Mouse (Mus musculus): ENCODE data around the gene N4bp2. TPM values are rescaled to one million over a fixed set of nuclear protein-coding genes. Genes with fewer than 3 reads are reported as not detected.

The N4bp2 gene
- total and polyA plus RNA-seq, 3 experiments = 32.1 to 182 (median 96.7) TPM

DNA sequence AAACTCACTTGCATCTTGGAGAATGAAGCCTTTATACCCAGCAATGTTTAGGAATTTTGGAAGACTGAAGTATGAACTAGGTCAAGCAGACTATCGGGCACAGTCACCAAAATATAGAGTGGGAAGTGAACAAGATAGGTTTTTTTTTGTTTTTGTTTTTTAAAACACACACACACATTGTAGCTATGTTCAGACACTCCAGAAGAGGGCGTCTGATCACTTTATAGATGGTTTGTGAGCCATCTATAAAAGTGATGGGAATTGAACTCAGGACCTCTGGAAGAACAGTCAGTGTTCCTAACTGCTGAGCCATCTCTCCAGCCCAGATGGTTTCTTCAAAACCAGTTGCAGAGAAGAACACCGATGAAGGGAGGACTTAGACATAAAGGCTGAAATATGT, 69.8 kb downstream of the N4bp2 start:
- ATAC-seq (ENCODE audit: extremely low read depth, insufficient number of reproducible peaks, low FRiP score, poor library complexity, severe bottlenecking) = no peak
- DNase-seq (ENCODE audit: low spot score) = no peak
- Histone ChIP-seq H3K9me3 (replicated peaks) (no peaks in the 10 kb centered on the region), H3K36me3 (replicated peaks) (peaks cover 62% of the 10 kb centered on the region), H3K4me1 (ENCODE audit: insufficient read depth, low read depth, low read length) (no peaks in the 10 kb centered on the region; the same call in 1 of the 2 replicates), H3K4me3 (ENCODE audit: low read depth, low read length) (no peak overlapping the region), H3K27me3 (ENCODE audit: insufficient read depth, low read length) (no peaks in the 10 kb centered on the region)
- TF ChIP-seq POLR2AphosphoS5 (IDR thresholded peaks at IDR 0.05; ENCODE audit: insufficient replicate concordance, low read depth, low read length) (no peak), CTCF (IDR thresholded peaks at IDR 0.05; ENCODE audit: low read depth, low read length) (no peak), GATA2 (IDR thresholded peaks at IDR 0.05; ENCODE audit: borderline replicate concordance, low read depth, low read length) (no peak), GATA1 (IDR thresholded peaks at IDR 0.05; ENCODE audit: borderline replicate concordance, low read length) (no peak), TAL1 (conservative IDR thresholded peaks at IDR 0.05; ENCODE audit: low read depth, low read length) (no peak)

DNA sequence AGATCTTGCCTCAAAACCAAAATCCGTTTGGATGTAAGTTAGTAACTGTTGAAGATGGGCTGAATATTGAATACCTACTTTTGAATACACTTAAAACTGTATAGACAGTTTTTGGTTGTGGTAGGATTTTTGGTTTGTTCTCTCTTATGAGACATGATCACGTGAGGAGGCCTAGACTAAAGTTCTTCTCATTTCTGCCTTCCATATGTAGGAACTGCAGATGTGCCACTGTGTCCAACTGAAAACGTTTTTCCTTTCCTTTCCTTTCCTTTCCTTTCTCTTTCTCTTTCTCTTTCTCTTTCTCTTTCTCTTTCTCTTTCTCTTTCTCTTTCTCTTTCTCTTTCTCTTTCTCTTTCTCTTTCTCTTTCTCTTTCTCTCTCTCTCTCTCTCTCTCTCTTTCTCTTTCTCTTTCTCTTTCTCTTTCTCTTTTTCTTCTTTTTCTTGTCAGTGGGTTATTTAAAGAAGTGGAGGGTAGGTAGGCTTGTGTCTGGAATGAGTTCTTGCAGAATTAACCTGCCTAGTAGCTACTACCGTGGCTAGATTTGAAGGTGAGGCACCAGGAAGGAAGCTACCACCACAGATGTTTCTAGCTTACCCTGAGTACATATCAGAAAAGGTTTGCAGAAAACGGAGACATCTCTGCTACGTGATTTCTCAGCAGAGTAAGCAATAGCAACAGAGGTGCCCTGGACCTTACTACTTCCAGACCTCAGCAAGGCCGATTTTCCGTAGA, 70.6 kb downstream of the N4bp2 start:
- no peak overlapping the region for H3K4me3 ChIP-seq (ENCODE audit: low read depth, low read length)

DNA sequence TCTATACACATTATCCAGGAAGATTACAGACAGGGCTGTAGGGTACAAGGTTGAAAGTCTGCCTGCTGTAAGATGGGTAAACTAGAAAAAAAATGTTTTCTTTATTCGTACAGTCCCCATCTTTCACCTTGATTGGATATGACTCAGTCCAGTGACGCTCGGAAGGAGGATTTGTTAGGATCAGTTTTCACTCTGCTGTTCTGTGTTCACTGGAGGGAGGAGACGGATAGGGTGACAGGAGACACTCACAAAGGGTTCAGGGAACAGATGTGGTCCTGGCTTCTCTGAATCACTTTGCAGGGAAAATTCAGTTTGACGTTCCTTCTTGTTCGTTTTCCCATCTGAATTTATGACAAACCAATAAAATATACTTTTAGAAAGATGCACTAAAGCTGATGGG, 74.7 kb downstream of the N4bp2 start:
- DNase-seq (ENCODE audit: low spot score) = no peak
- Histone ChIP-seq H3K4me3 (ENCODE audit: low read depth, low read length) (no peak overlapping the region), H3K36me3 (replicated peaks) (peaks cover 23% of the 10 kb centered on the region), H3K27me3 (ENCODE audit: insufficient read depth, low read length) (peaks cover 2% of the 10 kb centered on the region; the same call in 1 of the 2 replicates), H3K4me1 (ENCODE audit: insufficient read depth, low read depth, low read length) (peaks cover 4% of the 10 kb centered on the region), H3K9me3 (replicated peaks) (no peaks in the 10 kb centered on the region)
- no peak for TF ChIP-seq TAL1 (conservative IDR thresholded peaks at IDR 0.05; ENCODE audit: low read depth, low read length)
- no peak for TF ChIP-seq POLR2AphosphoS5 (IDR thresholded peaks at IDR 0.05; ENCODE audit: insufficient replicate concordance, low read depth, low read length)
- no peak for TF ChIP-seq CTCF (IDR thresholded peaks at IDR 0.05; ENCODE audit: low read depth, low read length)
- no peak for TF ChIP-seq GATA1 (IDR thresholded peaks at IDR 0.05; ENCODE audit: borderline replicate concordance, low read length)
- TF ChIP-seq GATA2 (IDR thresholded peaks at IDR 0.05; ENCODE audit: borderline replicate concordance, low read depth, low read length) = no peak
- ATAC-seq (ENCODE audit: extremely low read depth, insufficient number of reproducible peaks, low FRiP score, poor library complexity, severe bottlenecking) = no peak

More for the DNA sequence above, 70.6 kb downstream of the N4bp2 start:
- H3K9me3 ChIP-seq (replicated peaks) = no peaks in the 10 kb centered on the region
- no peak for DNase-seq (ENCODE audit: low spot score)
- no peaks in the 10 kb centered on the region; the same call in 1 of the 2 replicates for H3K4me1 ChIP-seq (ENCODE audit: insufficient read depth, low read depth, low read length)
- TF ChIP-seq GATA1 (IDR thresholded peaks at IDR 0.05; ENCODE audit: borderline replicate concordance, low read length) = no peak
- no peak for ATAC-seq (ENCODE audit: extremely low read depth, insufficient number of reproducible peaks, low FRiP score, poor library complexity, severe bottlenecking)
- peaks cover 56% of the 10 kb centered on the region for H3K36me3 ChIP-seq (replicated peaks)
- H3K27me3 ChIP-seq (ENCODE audit: insufficient read depth, low read length) = no peaks in the 10 kb centered on the region

DNA sequence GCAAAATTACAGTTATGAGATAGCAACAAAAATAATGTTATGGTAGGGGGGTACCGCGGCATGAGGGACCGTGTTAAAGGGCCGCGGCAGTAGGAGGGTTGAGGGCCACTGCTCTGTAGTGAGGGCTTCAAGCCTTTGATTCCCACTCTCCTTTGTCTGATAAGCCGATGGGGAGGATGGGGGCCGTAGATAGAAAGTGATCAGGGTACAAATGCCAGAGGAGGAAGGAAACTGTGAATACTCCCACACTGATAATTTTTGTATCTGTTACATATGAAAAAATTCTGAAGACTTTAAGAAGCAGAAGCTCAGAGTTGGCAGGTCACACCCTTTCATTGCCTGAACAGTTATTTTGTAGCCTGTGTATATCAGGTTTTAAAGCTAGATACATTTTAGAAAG, 79.6 kb downstream of the N4bp2 start:
- H3K36me3 ChIP-seq (replicated peaks) = no peaks in the 10 kb centered on the region
- no peaks in the 10 kb centered on the region for H3K9me3 ChIP-seq (replicated peaks)
- H3K4me1 ChIP-seq (ENCODE audit: insufficient read depth, low read depth, low read length) = peaks cover 9% of the 10 kb centered on the region
- peaks cover 2% of the 10 kb centered on the region; the same call in 1 of the 2 replicates for H3K27me3 ChIP-seq (ENCODE audit: insufficient read depth, low read length)
- ATAC-seq (ENCODE audit: extremely low read depth, insufficient number of reproducible peaks, low FRiP score, poor library complexity, severe bottlenecking) (peak; percentile 34), DNase-seq (ENCODE audit: low spot score) (no peak)
- TF ChIP-seq TAL1 (conservative IDR thresholded peaks at IDR 0.05; ENCODE audit: low read depth, low read length) = no peak
- TF ChIP-seq GATA2 (IDR thresholded peaks at IDR 0.05; ENCODE audit: borderline replicate concordance, low read depth, low read length) = no peak
- TF ChIP-seq CTCF (IDR thresholded peaks at IDR 0.05; ENCODE audit: low read depth, low read length) = no peak
- no peak for TF ChIP-seq POLR2AphosphoS5 (IDR thresholded peaks at IDR 0.05; ENCODE audit: insufficient replicate concordance, low read depth, low read length)
- no peak for TF ChIP-seq GATA1 (IDR thresholded peaks at IDR 0.05; ENCODE audit: borderline replicate concordance, low read length)
- H3K4me3 ChIP-seq (ENCODE audit: low read depth, low read length) = no peak overlapping the region

DNA sequence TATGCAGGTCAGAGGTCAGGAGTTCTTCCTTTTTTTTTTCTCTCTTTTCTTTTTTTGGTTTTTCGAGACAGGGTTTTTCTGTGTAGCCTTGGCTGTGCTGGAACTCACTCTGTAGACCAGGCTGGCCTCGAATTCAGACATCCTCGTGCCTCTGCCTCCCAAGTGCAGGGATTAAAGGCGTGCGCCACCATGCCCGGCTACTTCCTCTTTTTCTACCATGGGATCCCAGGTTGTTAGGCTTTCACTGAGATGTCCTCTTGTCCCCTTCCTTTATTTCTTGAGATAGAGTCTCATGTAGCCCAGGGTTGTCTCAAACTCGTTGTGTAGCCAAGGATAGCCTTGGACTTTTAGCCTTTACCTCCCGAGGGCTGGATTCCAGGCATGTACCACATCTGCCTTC, 83.2 kb downstream of the N4bp2 start:
- H3K36me3 ChIP-seq (replicated peaks) = no peaks in the 10 kb centered on the region
- H3K4me1 ChIP-seq (ENCODE audit: insufficient read depth, low read depth, low read length) = peaks cover 9% of the 10 kb centered on the region
- H3K9me3 ChIP-seq (replicated peaks) = no peaks in the 10 kb centered on the region
- H3K4me3 ChIP-seq (ENCODE audit: low read depth, low read length) = no peak overlapping the region
- TF ChIP-seq GATA2 (IDR thresholded peaks at IDR 0.05; ENCODE audit: borderline replicate concordance, low read depth, low read length) (no peak), GATA1 (IDR thresholded peaks at IDR 0.05; ENCODE audit: borderline replicate concordance, low read length) (no peak), POLR2AphosphoS5 (IDR thresholded peaks at IDR 0.05; ENCODE audit: insufficient replicate concordance, low read depth, low read length) (no peak), TAL1 (conservative IDR thresholded peaks at IDR 0.05; ENCODE audit: low read depth, low read length) (no peak), CTCF (IDR thresholded peaks at IDR 0.05; ENCODE audit: low read depth, low read length) (no peak)
- H3K27me3 ChIP-seq (ENCODE audit: insufficient read depth, low read length) = peaks cover 8% of the 10 kb centered on the region; the same call in 1 of the 2 replicates
- DNase-seq (ENCODE audit: low spot score) (no peak), ATAC-seq (ENCODE audit: extremely low read depth, insufficient number of reproducible peaks, low FRiP score, poor library complexity, severe bottlenecking) (no peak)

DNA sequence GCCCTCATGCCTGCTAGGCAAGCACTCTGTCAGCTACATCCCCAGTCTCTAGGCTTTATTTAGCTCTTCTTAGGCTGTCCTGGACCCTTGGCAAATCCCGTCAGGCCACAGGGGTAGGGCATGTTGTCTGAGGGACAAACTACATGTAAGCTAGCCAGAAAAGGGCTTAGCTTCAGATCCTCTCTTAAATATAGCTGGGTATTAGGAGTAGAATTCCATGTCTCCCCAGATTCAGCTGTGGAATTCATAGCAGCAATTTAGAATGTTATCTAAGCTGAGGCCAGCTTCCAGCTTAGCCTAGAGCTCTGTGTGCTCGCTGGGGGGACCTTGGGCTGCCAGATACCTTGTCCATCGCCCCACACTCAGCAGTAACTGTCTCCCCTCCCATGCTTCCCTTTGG, 83.6 kb downstream of the N4bp2 start:
- H3K4me1 ChIP-seq (ENCODE audit: insufficient read depth, low read depth, low read length) = peaks cover 9% of the 10 kb centered on the region
- H3K4me3 ChIP-seq (ENCODE audit: low read depth, low read length) = no peak overlapping the region
- H3K27me3 ChIP-seq (ENCODE audit: insufficient read depth, low read length) = peaks cover 7% of the 10 kb centered on the region; the same call in 1 of the 2 replicates
- TF ChIP-seq POLR2AphosphoS5 (IDR thresholded peaks at IDR 0.05; ENCODE audit: insufficient replicate concordance, low read depth, low read length) (no peak), GATA2 (IDR thresholded peaks at IDR 0.05; ENCODE audit: borderline replicate concordance, low read depth, low read length) (no peak), GATA1 (IDR thresholded peaks at IDR 0.05; ENCODE audit: borderline replicate concordance, low read length) (no peak), TAL1 (conservative IDR thresholded peaks at IDR 0.05; ENCODE audit: low read depth, low read length) (no peak), CTCF (IDR thresholded peaks at IDR 0.05; ENCODE audit: low read depth, low read length) (no peak)
- no peaks in the 10 kb centered on the region for H3K9me3 ChIP-seq (replicated peaks)
- H3K36me3 ChIP-seq (replicated peaks) = no peaks in the 10 kb centered on the region
- no peak for ATAC-seq (ENCODE audit: extremely low read depth, insufficient number of reproducible peaks, low FRiP score, poor library complexity, severe bottlenecking)
- DNase-seq (ENCODE audit: low spot score) = no peak
